Mouse (Mus musculus) B cell, adult 2 months (primary cell): ENCODE results near the gene Cyp2e1.
"Not testable (repeated sequence)": the region's sequence is repeated elsewhere in the genome, so short reads cannot be mapped to it uniquely, and the experiment has no call there.

ENCODE experiments used
- DNase-seq, 2 experiments: peaks; one replicate each; pipeline ENCODE4 v3.0.0; 2022

Gene Cyp2e1

GRCm38 (mm10) chr7:140763447-140764020 lies at the start of gene Cyp2e1:
TSS of gene Cyp2e1 (plus strand) at chr7:140763739.
- no peak for DNase-seq

DNA sequence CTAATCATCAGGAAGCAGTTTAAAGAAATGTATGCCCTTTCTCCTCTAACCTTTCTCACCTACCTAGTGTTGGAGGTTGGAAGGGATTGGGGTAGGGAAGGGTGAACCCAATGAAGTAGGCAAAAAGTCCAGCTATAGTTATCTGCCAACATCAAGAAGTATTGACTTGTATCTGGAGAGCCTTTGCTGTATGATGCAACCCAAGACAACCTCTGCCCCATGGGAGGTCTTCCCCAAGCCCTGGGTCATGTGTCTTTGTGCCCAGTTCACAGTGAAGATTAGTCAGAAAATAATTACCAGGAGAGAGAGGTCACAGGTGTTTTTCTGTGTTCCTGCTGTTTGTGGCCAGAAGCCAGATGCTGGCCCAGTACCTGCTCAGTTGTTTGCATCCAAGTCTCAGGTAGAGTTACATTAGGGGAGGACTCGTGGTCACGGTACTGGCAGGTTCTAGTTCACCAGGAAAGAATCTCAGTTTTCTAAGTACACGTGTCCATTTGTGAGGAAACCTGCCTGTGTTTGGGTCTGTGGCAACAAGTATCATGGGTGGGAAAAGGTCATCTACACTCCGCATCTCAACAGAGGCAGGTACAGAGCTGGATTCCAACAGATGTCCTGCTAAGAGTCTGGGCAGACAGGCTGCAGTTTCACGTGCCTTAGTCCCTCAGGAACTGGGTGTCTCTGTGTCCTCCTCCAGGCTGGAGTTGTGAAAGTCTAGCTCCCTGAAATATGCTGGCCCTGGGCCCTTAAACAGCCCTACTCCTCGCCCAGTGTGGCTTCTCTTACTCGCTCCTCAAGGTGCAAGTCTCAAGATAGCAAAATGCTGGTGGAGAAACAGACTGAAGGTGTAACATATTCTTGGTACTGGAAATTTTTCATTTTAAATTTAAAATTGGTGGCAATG lies 46.1 kb upstream of the Cyp2e1 start:
- DNase-seq, result no peak

DNA sequence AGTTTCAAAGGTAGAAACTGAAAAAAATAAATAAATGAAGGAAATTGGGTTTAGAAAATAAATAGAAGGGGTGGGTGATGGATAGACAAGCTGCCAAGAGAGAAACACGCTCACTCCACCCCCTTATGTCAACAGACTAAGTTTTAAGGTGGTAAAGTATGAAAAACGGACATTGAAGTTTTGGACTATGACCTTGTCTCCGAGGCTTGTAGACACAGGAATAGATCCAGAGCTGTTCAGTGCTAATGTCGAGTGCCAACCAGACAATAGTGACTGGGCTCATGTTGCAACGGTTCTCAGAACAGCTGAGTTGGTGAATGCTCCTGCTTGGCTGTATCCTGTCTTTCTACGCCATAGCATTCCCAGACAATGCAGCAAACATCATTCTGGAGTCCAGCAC lies 42.4 kb upstream of the Cyp2e1 start:
- DNase-seq, result no peak

- DNase-seq, result no peak
Observed at GRCm38 (mm10) chr7:140725558-140725957, 38.0 kb upstream of the Cyp2e1 start.

GRCm38 (mm10) chr7:140733162-140733561 lies 30.4 kb upstream of the Cyp2e1 start:
- no peak for DNase-seq

GRCm38 (mm10) chr7:140747402-140747801 lies 16.1 kb upstream of the Cyp2e1 start:
- no peak for DNase-seq

- DNase-seq, result no peak
Observed at GRCm38 (mm10) chr7:140748116-140748826, 15.3 kb upstream of the Cyp2e1 start.

DNA sequence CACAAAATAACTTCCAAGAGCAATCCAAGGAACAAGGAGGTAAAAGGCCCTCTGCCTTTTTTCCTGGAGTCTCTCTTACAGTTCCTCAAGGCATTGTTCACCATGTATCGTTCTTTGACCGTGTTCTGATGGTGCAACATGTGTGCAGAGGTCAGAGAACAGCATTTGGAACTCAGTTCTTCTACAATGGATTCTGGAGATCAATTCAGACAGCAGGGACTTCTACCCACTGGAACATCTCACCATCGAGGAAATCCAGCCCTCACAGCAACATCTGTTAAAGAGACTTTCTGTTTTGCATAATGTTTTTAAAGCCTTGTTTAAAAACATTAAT lies 14.7 kb upstream of the Cyp2e1 start:
- no peak for DNase-seq

GRCm38 (mm10) chr7:140754556-140754955 lies 9.0 kb upstream of the Cyp2e1 start:
- DNase-seq, result no peak

GRCm38 (mm10) chr7:140756151-140756854 lies 7.2 kb upstream of the Cyp2e1 start:
- DNase-seq, result no peak

DNA sequence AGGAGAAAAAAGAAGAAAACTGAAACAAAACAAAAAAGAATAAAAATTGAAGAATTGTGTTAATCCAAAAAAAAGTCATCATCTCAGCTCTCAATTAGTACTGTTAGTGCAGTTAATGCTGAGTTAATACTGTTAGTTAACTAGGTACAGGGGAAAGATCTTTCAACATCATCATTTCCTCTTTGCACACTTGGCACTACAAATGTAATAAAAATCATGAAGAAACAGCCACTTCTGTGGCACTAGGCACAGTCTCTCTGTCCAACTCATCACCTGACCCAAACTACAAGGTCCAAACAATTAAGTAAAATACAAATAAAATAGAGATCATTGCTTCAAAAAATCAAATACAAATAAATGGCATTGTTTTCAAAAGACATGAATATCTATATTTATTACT lies 2.9 kb upstream of the Cyp2e1 start:
- no peak for DNase-seq

- DNase-seq, result not testable (repeated sequence)
Observed at GRCm38 (mm10) chr7:140765391-140765790, 1.9 kb downstream of the Cyp2e1 start.

- DNase-seq, result no peak
Observed at GRCm38 (mm10) chr7:140765888-140766739, 2.6 kb downstream of the Cyp2e1 start.

GRCm38 (mm10) chr7:140780548-140780947 lies 17.0 kb downstream of the Cyp2e1 start:
- no peak for DNase-seq

GRCm38 (mm10) chr7:140787406-140788052 lies 24.0 kb downstream of the Cyp2e1 start, which contains the start of gene Syce1:
TSS of gene Syce1 (minus strand) at chr7:140787852.
- no peak for DNase-seq

GRCm38 (mm10) chr7:140788053-140788435 lies 24.5 kb downstream of the Cyp2e1 start:
- no peak for DNase-seq

DNA sequence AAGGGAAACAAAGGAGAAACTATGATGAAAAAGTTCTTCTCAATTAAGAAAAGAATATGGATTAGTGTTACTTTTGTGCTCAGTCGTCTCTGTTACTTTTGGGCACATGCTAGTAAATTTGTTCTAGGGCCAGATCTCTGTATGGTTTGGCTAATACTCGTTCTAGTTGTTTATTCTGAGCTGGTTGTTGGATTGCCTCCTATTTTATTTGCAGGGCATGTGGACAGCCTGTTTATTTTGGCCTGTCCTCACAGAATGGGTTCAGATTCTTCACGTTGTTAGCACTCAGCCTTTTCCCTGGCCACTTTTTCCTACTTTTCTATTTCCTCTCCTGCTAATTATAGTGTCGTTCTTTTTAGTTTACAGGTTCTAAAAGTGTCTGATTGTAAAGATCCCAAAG lies 30.0 kb downstream of the Cyp2e1 start:
- DNase-seq, result no peak

- DNase-seq, result no peak
Observed at GRCm38 (mm10) chr7:140797619-140798018, 34.1 kb downstream of the Cyp2e1 start.

DNA sequence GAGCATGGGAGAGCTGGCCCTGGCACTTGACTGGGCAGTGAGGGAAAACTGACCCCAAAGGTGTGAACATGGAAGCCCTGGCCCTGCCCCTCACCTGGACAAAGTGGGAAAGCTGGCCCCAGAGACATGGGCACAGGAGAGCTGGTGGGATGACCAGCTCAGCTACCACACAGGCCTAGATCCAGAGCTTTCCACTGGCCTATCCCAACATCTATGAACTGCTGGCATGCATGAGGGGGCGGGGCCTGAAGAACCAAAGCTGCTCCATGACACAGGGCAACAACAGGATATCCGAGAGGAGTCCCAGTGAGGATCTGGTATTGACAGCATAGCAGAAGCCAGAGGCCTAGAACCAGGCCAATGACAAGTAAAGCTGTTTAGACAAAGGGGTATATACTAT lies 34.7 kb downstream of the Cyp2e1 start:
- no peak for DNase-seq

DNA sequence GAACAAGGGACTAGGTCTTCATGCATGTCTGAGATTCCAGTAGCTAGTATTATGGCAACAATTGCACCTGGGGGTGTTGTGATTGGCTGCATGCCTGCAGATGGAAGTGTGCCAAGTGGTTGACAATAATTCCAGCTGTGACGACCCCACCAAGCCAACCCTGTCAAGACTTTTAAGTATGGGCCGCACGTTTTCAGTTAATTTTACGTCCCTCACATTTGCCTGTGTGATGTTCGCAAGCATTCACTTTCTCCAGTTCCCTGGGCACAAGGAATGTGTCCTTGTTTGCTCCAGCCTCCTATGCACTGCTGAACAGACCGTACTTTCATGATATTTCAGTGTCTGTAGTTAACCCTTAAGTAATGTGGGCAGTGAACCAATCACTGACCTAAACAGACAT lies 39.1 kb downstream of the Cyp2e1 start:
- no peak for DNase-seq

DNA sequence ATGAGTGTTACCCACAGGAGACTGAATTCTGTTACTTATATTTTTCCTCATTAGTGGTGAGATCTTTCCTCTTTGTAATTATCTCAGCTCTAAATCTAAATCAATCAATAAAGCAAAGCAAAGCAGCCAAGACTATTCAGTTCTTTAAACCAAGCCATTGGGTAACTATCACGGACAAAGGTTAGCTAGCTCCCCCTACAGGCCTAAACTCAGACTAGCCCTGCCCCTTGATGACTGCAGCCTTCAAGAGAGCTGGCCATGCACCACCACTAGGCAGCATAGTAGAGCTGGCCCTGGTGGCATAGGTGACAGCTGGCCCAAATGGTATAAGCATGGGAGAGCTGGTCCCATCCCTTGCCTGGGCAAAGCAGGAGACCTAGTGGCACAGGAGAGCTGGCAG lies 42.2 kb downstream of the Cyp2e1 start:
- peak; percentile 22 to 27 for DNase-seq

DNA sequence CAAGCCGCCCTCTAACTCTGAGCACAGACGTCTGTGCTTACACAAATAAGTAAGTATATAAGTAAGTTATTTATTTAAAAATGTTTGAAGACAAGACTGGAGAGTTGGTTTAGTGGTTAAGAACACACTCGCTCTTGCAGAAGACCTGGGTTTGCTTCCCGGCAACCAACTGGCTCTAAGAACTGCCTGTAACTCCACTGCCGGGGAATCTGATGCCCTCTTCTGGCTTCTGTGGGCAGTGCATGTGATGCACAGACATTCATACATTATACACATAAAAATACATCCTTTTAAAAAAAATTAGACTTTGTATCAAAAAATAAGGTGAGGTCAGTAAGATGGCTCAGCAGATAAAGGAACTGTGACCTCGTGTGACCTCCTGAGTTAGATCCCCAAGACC lies 47.0 kb downstream of the Cyp2e1 start:
- DNase-seq, result no peak
